Mouse (Mus musculus) small intestine, adult 2 months (tissue): ENCODE results near the gene Fcgr3.

Source experiments
- CTCF ChIP-seq: fragments of 200-500 bp; IDR thresholded peaks from 2 replicates; pipeline ENCODE4 v1.5.1; 2012; ENCODE audit warnings: low read depth, mild to moderate bottlenecking, control low read depth, inconsistent platforms, low read length, moderate library complexity, mixed read lengths; ENCODE audit not compliant: insufficient replicate concordance, insufficient read length; ENCODE audit errors: extremely low read depth
- POLR2A ChIP-seq: fragments of 200-500 bp; IDR thresholded peaks from 2 replicates; pipeline ENCODE4 v1.6.1; 2012; ENCODE audit warnings: low read depth, mild to moderate bottlenecking, control low read depth, inconsistent platforms, low read length, moderate library complexity

- TF ChIP-seq POLR2A (no peak), CTCF (no peak)
Observed at GRCm38 (mm10) chr1:171006335-171006734, 58.4 kb downstream of the Fcgr3 start.
